Mouse (Mus musculus): ENCODE data around the gene Ikzf2. TPM values are rescaled to one million over a fixed set of nuclear protein-coding genes. Genes with fewer than 3 reads are reported as not detected.

Ikzf2 gene
- total RNA-seq (2023), result 1 to 10 TPM; 3.1 to 5.3 TPM

DNA sequence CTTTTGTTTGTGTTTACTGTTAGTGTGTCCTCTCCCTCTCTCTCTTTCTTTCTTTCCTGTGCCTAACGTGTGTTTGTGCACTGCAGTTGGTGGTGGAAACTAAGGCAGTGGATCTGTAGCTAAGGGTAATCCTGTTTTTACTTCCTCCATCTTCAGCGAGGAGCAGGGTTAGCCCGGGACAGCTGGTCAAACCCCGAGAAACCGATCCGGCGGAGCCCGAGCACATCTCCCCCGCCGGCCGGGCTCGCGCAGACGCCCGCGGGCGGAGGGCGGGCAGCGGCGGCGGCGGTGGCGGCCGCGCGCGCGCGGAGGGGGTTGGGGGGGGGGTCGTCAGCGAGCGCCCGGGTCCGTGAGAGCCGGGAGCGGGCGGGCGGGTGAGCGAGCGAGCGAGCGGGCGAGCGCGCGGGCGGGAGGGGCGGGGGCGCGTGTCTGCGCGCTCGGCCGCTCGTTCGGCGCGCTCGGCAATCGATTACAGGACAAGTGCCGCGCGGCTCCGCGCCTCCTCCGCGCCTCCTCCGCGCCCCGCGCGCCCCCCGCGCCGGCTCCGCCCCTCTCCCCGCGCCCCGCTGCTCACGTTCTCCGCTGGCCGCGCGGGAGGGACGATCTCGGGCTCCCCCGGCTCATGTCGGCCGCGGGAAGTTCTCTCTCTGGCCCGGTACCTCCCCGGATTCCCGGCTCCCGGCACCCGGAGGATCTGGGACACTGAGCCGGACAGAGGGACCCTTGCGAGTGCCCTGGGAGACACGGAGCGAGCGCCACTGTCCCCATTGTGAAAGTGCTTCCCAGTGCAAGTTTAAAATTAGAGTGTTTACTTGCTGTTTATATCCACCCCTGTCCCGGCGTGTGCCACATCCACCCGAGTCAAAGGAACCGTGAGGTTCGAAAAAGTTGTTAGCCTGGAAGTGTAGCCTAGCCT lies at the start of gene Ikzf2:
Gene Ikzf2 (minus strand): TSS at position 170 of the 916 bp plus-strand sequence.

Other genes with a start within 250 kb of the Ikzf2 start
- not detected for gene Spag16, start 139.7 kb upstream of the Ikzf2 start, total RNA-seq (2023)